Mouse (Mus musculus) lung, postnatal 4 days (tissue): Measurements from ENCODE around the gene Gpr84.
"Not testable (repeated sequence)": the region's sequence is repeated elsewhere in the genome, so short reads cannot be mapped to it uniquely, and the experiment has no call there.

Experiments
- DNase-seq, 2 experiments: peaks; one replicate each; pipeline ENCODE4 v3.0.0; 2021

Gene Gpr84

DNA sequence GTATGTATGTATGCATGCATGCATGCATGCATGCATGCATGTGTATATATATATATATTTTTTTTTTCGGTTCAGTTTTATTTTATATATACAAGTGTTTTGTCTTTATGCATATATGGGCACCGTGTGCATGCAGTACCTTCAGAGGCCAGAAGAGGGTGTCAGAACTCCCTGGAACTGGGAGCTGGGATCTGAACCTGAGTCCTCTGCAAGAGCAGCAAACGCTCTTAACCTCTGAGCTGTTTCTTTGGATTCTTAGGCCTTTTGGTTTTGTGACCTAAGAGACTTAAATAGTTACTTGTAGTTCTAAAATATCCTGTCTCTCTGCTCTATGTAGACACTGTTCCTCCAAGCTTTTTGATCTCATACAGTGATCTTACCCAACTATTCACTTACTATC, 26.3 kb downstream of the Gpr84 start:
- DNase-seq, result peak in 1 of 2 experiments; percentile 74

DNA sequence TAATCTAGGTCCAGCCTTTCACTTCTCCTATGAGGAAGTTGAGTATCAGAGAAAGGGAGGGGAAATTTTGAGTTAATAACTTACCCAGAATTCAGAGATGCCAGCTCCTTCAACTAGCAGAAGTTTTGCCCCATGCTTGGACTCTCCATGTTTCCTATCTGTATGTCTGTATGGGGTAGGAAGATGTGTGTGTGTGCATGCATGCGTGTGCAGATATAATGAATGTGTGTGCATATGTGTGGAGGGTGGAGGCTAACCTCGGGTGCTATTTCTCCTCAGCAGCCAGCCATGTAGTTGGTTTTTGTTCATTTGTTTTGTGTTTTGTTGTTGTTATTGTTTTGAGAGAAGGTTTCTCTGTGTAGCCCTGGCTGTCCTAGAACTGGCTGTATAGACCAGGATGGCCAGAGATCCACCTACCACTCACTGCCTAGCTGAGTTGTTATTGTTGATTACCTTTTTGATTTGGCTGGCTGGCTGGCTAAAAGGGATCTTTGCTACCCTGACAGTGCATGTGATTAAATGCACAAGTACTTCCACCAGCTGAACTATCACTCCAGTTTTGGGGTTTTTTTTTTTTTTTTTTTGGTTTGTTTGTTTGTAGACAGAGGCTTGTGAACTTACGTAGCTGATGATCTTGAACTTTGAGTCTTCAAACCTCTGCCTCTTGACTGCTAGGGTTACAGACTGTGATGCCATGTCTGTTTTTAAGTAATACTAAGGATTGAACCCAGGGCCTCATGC, 28.8 kb downstream of the Gpr84 start:
- no peak for DNase-seq

DNA sequence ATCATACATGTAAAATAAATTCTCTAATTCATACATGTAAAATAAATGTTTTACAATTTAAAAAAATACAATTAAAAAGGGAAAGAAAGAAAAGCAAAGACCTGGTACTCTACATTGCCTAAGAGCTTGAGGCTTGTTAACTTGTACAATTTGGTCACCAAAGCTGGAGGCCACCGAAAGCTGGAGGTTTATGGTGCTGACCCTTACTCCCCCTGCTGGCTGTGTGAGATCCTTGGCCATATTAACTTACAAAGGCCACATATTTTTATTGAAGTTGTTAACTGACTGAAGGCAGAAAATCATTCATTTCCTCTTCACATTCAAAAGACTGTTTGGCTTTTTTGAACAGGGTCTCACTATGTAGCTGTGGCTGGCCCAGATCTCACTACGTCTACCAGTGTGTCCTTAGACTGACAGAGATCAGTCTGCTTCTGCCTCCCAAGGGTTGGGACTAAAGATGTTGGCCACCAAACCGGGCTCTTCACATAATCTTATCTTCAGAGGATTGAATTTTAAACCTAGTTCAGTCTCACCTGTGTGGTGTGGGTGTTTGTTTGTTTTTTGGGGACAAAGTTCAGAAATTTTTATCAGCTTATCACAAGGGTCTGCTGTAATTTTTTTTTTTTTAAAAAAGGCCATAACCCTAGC, 29.5 kb downstream of the Gpr84 start:
- peak in 1 of 2 experiments; percentile 58 for DNase-seq

DNA sequence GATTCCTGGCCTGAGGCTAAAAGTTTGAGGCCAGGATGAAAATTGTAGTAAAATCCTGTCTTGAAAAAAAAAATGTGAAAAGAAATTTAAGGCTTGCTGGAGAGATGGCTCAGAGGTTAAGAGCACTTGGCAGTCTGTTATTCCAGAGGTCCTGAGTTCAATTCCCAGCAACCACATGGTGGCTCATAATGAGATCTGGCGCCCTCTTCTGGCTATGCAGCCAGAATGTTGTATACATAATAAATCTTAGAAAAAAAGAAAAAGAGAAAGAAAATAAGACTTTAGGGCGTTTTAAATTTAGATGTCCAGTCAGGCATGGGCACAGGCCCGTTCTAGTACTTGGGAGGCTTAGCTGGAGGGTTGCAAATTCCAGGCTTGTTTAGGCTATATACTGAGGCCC, 30.7 kb downstream of the Gpr84 start:
- peak in 1 of 2 experiments; percentile 48 for DNase-seq

DNA sequence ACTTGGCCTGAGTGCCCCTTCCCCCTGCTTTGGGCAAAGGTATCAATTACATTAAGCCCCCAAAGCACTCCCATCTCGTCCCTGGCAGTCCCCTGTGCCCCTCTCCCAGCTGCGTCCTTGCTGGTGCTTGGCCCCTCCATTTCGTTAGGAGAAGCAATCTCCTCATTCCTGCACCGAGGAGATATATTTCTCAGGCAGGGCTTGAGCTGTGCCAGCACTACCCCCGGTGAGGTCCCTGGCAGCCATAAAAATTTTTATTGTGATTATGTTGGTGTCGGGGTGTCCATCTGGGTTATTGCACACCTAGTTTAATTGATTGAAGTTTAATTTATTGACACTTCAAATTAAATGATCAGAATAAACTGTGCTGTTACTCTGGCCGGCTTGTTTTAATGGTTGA, 32.5 kb downstream of the Gpr84 start:
- DNase-seq, result no peak

DNA sequence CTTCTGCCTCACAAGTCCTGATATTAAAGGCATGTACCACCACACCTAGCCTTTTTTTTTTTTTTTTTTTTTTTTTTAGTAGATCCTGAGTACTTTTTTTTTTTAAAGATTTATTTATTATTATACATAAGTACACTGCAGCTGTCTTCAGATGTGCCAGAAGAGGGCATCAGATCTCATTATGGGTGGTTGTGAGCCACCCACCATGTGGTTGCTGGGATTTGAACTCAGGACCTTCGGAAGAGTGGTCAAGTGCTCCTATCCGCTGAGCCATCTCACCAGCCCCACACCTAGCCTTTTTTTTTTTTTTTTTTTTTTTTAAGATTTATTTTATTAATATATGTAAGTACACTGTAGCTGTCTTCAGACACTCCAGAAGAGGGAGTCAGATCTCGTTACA, 34.5 kb downstream of the Gpr84 start:
- not testable (repeated sequence) for DNase-seq

DNA sequence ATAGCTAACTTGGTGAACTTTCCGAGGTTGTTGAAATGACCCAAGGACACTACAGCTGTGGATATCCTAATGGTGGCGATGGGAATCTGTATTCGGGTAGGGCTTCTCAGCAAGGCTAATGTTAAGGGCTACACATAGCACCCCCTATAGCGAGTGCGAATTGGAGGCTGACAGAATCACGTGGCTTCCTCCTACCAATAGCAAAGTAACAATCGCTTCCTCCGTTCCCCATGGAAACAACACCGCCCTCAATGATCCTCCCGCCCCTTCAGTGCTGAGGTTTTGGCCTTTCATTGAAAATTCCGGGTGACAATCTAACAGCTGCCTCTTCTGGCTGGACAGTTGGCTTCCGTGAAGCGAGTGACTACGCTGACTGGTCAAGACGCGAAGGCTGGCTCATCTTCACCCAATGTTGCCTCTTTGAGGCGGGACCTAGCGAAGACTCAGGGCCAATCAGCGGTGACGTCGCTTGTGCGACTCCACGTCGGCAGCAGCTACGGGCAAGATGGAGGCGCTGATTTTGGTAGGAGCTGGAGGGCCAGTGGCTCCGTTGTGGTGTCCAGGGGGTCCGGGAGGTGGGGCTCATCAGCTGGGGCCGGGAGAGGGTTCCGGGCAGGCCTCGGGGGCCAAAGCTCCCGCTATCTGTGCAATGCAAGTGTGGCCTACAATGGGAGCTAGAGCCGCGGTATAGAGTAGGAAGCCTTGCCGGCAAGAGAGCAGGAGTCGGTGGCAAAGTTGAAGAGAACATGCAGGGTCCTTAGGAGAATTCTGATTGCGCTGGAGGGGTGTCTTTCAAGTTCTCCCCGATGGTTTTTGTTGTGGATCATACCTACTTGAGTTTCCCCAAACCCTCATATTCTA, 37.8 kb downstream of the Gpr84 start, which contains the start of gene Copz1:
TSS of gene Copz1 (plus strand) at position 296 of the 861 bp plus-strand sequence.
- peak; percentile 95 to 98 for DNase-seq

DNA sequence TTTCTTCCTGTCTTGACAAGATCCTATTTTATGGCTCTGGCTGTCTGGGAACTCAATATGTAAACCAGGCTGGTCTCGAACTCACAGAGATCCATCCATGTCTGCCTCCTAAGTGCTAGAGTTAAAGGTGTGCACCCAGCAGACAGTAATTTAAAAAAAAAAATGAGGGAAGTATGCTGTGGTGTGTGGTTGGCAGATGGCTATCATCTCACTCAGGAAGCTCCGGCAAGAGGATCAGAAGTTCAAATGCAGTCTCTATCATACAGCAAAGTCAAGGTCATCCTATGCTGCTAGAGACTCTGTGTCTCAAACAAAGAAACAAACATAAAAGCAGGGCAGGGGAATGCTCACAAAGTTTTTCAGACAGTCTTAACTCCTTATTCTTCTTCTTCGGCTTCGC, 41.5 kb downstream of the Gpr84 start:
- DNase-seq, result no peak

DNA sequence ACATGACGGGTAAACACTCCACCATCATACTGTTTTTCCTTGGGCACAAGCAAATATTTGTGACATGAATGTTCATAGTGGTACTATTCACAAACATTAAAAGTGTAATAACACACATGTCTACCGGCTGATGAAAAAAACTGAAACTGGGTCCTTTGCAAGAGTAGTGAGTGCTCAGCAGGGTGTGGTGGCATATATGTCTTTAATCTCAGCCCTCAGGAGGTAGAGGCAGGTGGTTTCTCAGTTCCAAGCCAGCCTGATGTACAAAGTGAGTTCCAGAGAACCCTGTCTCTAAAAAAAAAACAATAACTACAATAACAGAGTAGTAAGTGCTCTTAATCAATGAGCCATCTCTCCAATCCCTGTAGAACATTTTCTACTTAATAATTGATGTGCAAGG, 45.6 kb downstream of the Gpr84 start:
- no peak for DNase-seq

DNA sequence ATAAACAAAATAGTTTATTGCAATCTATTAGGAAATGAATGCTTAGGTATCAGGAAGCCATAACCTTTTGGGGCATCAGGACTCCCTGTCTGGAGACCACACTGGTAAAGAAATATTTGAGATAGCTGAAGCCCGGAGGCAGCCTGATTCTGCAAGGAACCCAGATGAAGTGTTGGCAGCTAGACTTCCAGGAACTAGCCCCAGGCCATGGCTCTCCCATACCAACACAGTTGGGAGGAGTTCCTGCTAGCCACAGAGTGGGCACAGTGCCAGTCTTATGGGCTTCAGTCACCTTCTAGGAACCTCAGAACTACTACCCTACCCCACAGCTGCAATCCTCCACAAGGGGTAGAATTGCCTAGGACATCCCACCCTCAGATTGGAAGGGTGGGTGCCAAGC, 50.4 kb downstream of the Gpr84 start:
- peak; percentile 33 to 43 for DNase-seq

DNA sequence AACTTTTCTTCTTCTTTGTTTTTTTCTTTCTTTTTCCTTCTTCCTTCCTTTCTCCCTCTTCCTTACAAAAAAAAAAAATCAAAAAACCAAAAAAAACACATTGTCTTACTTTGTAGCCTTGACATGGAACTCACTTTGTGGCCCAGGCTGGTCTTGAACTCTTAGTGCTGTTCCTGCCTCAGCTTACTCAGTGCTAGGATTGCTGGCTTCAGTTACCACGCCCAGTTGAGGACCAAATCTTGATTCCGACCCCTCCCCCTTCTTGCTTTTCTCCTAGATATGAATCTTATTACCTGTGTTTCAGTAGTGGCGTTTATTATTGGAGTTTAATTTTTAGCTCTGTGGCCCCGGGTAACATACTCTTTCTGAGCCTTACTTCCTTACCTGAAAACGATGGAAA, 51.2 kb downstream of the Gpr84 start:
- DNase-seq, result no peak
